Mouse (Mus musculus): ENCODE data around the gene Wrap73. TPM values are rescaled to one million over a fixed set of nuclear protein-coding genes. Genes with fewer than 3 reads are reported as not detected.

Gene Wrap73
- polyA plus RNA-seq, 1 experiment: not detected

DNA sequence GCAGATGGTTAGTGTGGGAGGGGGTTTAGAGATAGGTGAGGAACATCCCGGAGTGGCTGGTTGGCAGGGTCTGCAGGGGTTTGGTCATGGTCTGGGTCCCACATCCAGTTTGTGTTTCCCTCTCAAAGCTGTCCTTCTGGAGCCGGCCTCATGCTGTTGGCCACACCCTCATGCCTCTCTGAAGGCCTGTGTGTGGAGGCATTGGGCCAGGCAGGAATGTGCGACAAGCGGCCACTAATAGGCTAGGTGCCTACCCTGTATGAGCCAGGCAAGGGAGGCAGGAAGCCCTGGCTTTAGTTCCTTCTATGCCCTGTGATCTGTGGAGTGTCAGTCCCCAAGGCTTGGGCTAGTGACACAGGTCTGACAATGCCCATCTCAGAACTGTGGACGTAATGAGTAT lies 42.8 kb downstream of the Wrap73 start:
- 86% methylated on average over 5 of the region's 5 CpGs for WGBS
- Histone ChIP-seq H3K4me1 (ENCODE audit: control insufficient read depth, insufficient read depth, low read length) (no peaks in the 10 kb centered on the region), H3K27ac (ENCODE audit: insufficient read depth, low read depth, low read length) (no peak overlapping the region), H3K4me3 (ENCODE audit: insufficient read depth, low read depth, low read length) (no peak overlapping the region)
- no peak for TF ChIP-seq CTCF (IDR thresholded peaks at IDR 0.05; ENCODE audit: insufficient read depth, low read depth, low read length)
- no peak for TF ChIP-seq POLR2A (IDR thresholded peaks at IDR 0.05; ENCODE audit: insufficient read depth, low read depth, low read length)

DNA sequence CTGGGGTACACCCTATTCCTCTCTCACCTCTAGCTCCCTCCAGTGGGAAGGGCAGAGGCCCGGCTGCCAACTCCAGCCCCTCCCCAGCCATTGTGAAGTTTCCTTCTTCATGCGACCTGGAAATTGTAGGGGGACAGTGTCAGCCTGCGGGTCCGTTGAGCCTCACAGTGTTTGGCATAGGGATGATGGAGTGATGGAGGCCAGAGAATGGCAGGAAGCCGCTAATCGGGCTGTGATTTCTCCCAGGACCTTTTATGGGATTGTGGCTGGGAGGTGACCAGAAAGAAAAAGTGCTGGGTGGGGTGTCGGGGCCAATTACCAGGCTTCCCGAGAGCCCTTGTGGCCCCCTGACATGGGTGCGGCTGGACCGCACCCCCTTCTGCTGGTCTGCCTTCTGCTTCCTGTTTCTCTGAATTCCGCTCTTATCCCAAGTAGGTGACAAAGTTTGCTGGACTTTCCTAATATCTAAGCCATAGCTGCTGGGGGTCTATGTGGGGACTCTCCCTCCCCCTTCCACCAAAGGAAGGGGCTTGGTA lies 43.9 kb downstream of the Wrap73 start:
- 85% methylated on average over 11 of the region's 11 CpGs for WGBS
- no peak overlapping the region for H3K4me3 ChIP-seq (ENCODE audit: insufficient read depth, low read depth, low read length)
- H3K4me1 ChIP-seq (ENCODE audit: control insufficient read depth, insufficient read depth, low read length): no peaks in the 10 kb centered on the region
- H3K27ac ChIP-seq (ENCODE audit: insufficient read depth, low read depth, low read length): no peak overlapping the region
- no peak for TF ChIP-seq CTCF (IDR thresholded peaks at IDR 0.05; ENCODE audit: insufficient read depth, low read depth, low read length)
- TF ChIP-seq POLR2A (IDR thresholded peaks at IDR 0.05; ENCODE audit: insufficient read depth, low read depth, low read length): no peak

GRCm38 (mm10) chr4:154188948-154189347 lies 46.8 kb downstream of the Wrap73 start:
- Histone ChIP-seq H3K27ac (ENCODE audit: insufficient read depth, low read depth, low read length) (no peak overlapping the region), H3K4me3 (ENCODE audit: insufficient read depth, low read depth, low read length) (no peak overlapping the region), H3K4me1 (ENCODE audit: control insufficient read depth, insufficient read depth, low read length) (no peaks in the 10 kb centered on the region)
- WGBS: 85% methylated on average over 8 of the region's 8 CpGs
- TF ChIP-seq CTCF (IDR thresholded peaks at IDR 0.05; ENCODE audit: insufficient read depth, low read depth, low read length) (no peak), POLR2A (IDR thresholded peaks at IDR 0.05; ENCODE audit: insufficient read depth, low read depth, low read length) (no peak)

GRCm38 (mm10) chr4:154197961-154198360 lies 55.8 kb downstream of the Wrap73 start:
- Histone ChIP-seq H3K4me3 (ENCODE audit: insufficient read depth, low read depth, low read length) (no peak overlapping the region), H3K27ac (ENCODE audit: insufficient read depth, low read depth, low read length) (no peak overlapping the region), H3K4me1 (ENCODE audit: control insufficient read depth, insufficient read depth, low read length) (peaks cover 7% of the 10 kb centered on the region)
- TF ChIP-seq CTCF (IDR thresholded peaks at IDR 0.05; ENCODE audit: insufficient read depth, low read depth, low read length) (no peak), POLR2A (IDR thresholded peaks at IDR 0.05; ENCODE audit: insufficient read depth, low read depth, low read length) (no peak)
- WGBS: 78% methylated on average over 6 of the region's 6 CpGs

DNA sequence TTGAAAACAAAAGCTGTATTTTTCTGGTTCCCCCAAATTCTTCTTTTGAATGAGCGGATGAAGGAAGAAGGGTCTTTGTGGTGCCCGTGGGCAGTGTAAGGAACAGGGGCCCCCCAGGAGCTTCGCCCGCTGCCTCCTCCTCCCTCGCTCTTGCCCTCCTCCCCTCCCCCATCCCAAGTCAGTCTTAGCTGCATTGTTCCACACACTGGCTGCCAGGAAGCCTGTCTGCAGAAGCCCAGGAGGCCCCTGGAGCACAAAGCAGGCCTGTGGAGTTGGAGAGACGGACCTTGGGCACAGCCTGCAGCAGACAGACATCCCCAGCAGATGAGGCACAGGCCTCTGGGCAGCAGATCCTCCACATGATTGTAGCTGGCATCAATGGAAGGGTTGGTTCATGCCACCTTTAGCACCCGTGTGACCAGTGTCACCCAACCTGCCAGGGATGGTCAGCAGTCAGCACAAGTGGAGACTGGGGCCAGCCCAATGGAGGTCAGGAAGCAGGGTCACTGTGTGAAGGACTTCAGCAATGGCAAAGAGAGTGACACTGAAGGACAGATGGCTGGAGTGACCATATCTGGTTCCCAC lies 56.3 kb downstream of the Wrap73 start:
- TF ChIP-seq CTCF (IDR thresholded peaks at IDR 0.05; ENCODE audit: insufficient read depth, low read depth, low read length) (no peak), POLR2A (IDR thresholded peaks at IDR 0.05; ENCODE audit: insufficient read depth, low read depth, low read length) (no peak)
- H3K27ac ChIP-seq (ENCODE audit: insufficient read depth, low read depth, low read length): no peak overlapping the region
- 47% methylated on average over 7 of the region's 7 CpGs for WGBS
- peaks cover 7% of the 10 kb centered on the region for H3K4me1 ChIP-seq (ENCODE audit: control insufficient read depth, insufficient read depth, low read length)
- H3K4me3 ChIP-seq (ENCODE audit: insufficient read depth, low read depth, low read length): no peak overlapping the region

GRCm38 (mm10) chr4:154201511-154201910 lies 59.3 kb downstream of the Wrap73 start:
- Histone ChIP-seq H3K4me3 (ENCODE audit: insufficient read depth, low read depth, low read length) (no peak overlapping the region), H3K4me1 (ENCODE audit: control insufficient read depth, insufficient read depth, low read length) (peaks cover 7% of the 10 kb centered on the region), H3K27ac (ENCODE audit: insufficient read depth, low read depth, low read length) (no peak overlapping the region)
- no peak for TF ChIP-seq CTCF (IDR thresholded peaks at IDR 0.05; ENCODE audit: insufficient read depth, low read depth, low read length)
- no peak for TF ChIP-seq POLR2A (IDR thresholded peaks at IDR 0.05; ENCODE audit: insufficient read depth, low read depth, low read length)
- 72% methylated on average over 5 of the region's 5 CpGs for WGBS

DNA sequence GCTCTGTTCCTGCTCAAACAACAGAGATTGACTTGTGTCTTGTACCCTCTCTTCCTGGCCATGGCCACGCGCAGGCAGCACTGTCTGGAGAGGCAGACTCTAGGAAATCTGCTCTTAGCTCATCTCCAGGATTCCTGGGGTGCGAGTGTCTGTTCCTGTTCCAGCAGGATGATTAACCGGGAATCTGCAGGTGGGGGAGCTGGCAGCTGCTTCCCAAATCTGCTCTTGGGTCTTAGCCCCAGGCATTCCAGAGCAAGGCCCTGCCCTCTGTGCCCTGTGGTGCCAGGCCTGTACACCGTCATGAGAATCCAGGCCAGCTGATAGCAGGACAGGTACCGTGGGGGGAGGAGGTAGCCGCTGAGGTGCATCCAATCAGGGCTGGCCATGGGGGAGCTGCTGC lies 62.4 kb downstream of the Wrap73 start:
- TF ChIP-seq CTCF (IDR thresholded peaks at IDR 0.05; ENCODE audit: insufficient read depth, low read depth, low read length) (no peak), POLR2A (IDR thresholded peaks at IDR 0.05; ENCODE audit: insufficient read depth, low read depth, low read length) (no peak)
- Histone ChIP-seq H3K27ac (ENCODE audit: insufficient read depth, low read depth, low read length) (no peak overlapping the region), H3K4me3 (ENCODE audit: insufficient read depth, low read depth, low read length) (no peak overlapping the region), H3K4me1 (ENCODE audit: control insufficient read depth, insufficient read depth, low read length) (no peaks in the 10 kb centered on the region)
- 81% methylated on average over 7 of the region's 7 CpGs for WGBS

DNA sequence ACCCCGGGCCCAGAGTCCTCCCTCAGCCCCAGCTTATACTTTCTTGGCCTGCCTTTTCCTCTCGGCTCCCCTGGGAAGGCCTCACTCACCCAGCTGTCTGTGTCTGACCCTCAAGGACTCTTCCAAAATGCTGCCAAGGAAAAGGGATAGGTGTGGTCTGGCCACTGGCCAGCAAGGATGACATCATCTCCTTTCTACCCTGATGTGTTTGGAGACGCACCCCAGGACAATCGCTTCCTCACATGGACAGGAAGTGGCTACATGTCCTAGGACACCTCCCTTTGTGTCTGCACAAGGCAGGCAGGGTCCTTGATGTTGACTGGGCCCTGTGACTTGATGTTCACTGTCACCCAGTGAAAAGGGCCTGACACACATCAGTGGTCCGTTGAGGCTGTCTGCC lies 63.2 kb downstream of the Wrap73 start:
- no peak for TF ChIP-seq CTCF (IDR thresholded peaks at IDR 0.05; ENCODE audit: insufficient read depth, low read depth, low read length)
- no peak for TF ChIP-seq POLR2A (IDR thresholded peaks at IDR 0.05; ENCODE audit: insufficient read depth, low read depth, low read length)
- no peak overlapping the region for H3K27ac ChIP-seq (ENCODE audit: insufficient read depth, low read depth, low read length)
- 77% methylated on average over 5 of the region's 5 CpGs for WGBS
- H3K4me1 ChIP-seq (ENCODE audit: control insufficient read depth, insufficient read depth, low read length): no peaks in the 10 kb centered on the region
- no peak overlapping the region for H3K4me3 ChIP-seq (ENCODE audit: insufficient read depth, low read depth, low read length)

DNA sequence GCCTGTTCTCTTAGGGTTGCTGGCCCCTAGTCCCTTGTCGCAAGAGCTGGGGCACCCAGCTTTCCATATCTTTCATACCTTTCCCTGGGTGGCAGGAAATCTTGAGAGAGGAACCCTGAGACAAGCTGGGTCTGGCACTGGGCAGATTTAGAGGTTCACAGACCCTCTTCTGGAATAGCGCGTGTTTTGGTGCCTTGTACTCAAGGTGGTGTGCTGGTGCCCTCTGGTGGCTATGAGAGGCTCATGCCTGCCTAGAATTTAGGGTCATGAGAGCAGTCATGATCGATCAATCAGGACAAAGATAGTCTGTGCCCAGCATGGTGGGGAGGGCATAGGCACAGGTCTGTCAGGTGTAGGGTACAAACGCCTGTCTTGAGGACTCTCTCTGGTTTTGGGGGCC lies 65.1 kb downstream of the Wrap73 start:
- Histone ChIP-seq H3K4me3 (ENCODE audit: insufficient read depth, low read depth, low read length) (no peak overlapping the region), H3K27ac (ENCODE audit: insufficient read depth, low read depth, low read length) (no peak overlapping the region), H3K4me1 (ENCODE audit: control insufficient read depth, insufficient read depth, low read length) (peaks cover 6% of the 10 kb centered on the region; the same call in 1 of the 2 replicates)
- peak; percentile 59; the same call in 1 of the 2 replicates for TF ChIP-seq CTCF (IDR thresholded peaks at IDR 0.05; ENCODE audit: insufficient read depth, low read depth, low read length)
- TF ChIP-seq POLR2A (IDR thresholded peaks at IDR 0.05; ENCODE audit: insufficient read depth, low read depth, low read length): no peak
- 16% methylated on average over 5 of the region's 5 CpGs for WGBS

Data from olfactory bulb, adult 2 months (tissue).